Mouse (Mus musculus) adrenal gland, postnatal 36 days (tissue): ENCODE measurements around the gene Nfix. TPM values are rescaled to one million over a fixed set of nuclear protein-coding genes. Genes with fewer than 3 reads are reported as not detected.
A peak's percentile ranks its signal among the peaks of the same experiment; 100 is the strongest.

ENCODE experiments used
- DNase-seq, 2 experiments: peaks; one replicate each; pipeline ENCODE4 v3.0.0; 2021; ENCODE audit warnings: mixed read lengths in 1 of 2
- total RNA-seq, 2 experiments: library from RNA; stranded (reverse); gene quantifications; 2 replicates each; pipeline ENCODE4 v1.2.3; 2021

Gene Nfix
- total RNA-seq, 2 experiments from 2014 or later, result 99.9 to 108 TPM

GRCm38 (mm10) chr8:84767221-84767620, 32.9 kb downstream of the Nfix start:
- no peak for DNase-seq

GRCm38 (mm10) chr8:84766422-84766821, 33.7 kb downstream of the Nfix start:
- DNase-seq, result no peak

- no peak for DNase-seq
These were observed 34.5 kb downstream of the Nfix start for GRCm38 (mm10) chr8:84765629-84766028.

- no peak for DNase-seq
These were observed 35.2 kb downstream of the Nfix start for GRCm38 (mm10) chr8:84764870-84765495.

- DNase-seq, result no peak
These were observed 36.0 kb downstream of the Nfix start for GRCm38 (mm10) chr8:84764100-84764499.

- no peak for DNase-seq
These were observed 39.2 kb downstream of the Nfix start for GRCm38 (mm10) chr8:84760901-84761300.

GRCm38 (mm10) chr8:84760405-84760805, 39.7 kb downstream of the Nfix start:
- no peak for DNase-seq

- no peak for DNase-seq
These were observed 40.4 kb downstream of the Nfix start for GRCm38 (mm10) chr8:84759718-84760117.

- DNase-seq, result peak in 1 of 2 experiments; percentile 37
These were observed 41.0 kb downstream of the Nfix start for GRCm38 (mm10) chr8:84759126-84759525.

- no peak for DNase-seq
These were observed 41.8 kb downstream of the Nfix start for GRCm38 (mm10) chr8:84758308-84758707.

- DNase-seq, result no peak
These were observed 42.6 kb downstream of the Nfix start for GRCm38 (mm10) chr8:84757501-84757900.

GRCm38 (mm10) chr8:84752734-84753582, 47.2 kb downstream of the Nfix start:
- DNase-seq, result no peak

GRCm38 (mm10) chr8:84749519-84749918, 50.6 kb downstream of the Nfix start:
- DNase-seq, result no peak

- DNase-seq, result peak in 1 of 2 experiments; percentile 54
These were observed 54.9 kb downstream of the Nfix start for GRCm38 (mm10) chr8:84745032-84745925.

- peak; percentile 64 to 75 for DNase-seq
These were observed 56.4 kb downstream of the Nfix start for GRCm38 (mm10) chr8:84743517-84744420.

GRCm38 (mm10) chr8:84743054-84743415, 57.1 kb downstream of the Nfix start:
- no peak for DNase-seq

GRCm38 (mm10) chr8:84742171-84743053, 57.7 kb downstream of the Nfix start:
- DNase-seq, result peak in 1 of 2 experiments; percentile 43

- DNase-seq, result no peak
These were observed 59.0 kb downstream of the Nfix start for GRCm38 (mm10) chr8:84740895-84741843.

GRCm38 (mm10) chr8:84739401-84739742, 60.8 kb downstream of the Nfix start:
- DNase-seq, result no peak
